Mouse (Mus musculus) heart, embryonic 15.5 days (tissue): Measurements from ENCODE around the gene Ptges3l. TPM values are rescaled to one million over a fixed set of nuclear protein-coding genes. Genes with fewer than 3 reads are reported as not detected.
"Not testable (repeated sequence)": the region's sequence is repeated elsewhere in the genome, so short reads cannot be mapped to it uniquely, and the experiment has no call there.

ENCODE experiments used
- ATAC-seq: fragments of 200-750 bp; cut with Nextera tagmentation; replicated peaks from 2 replicates; pipeline ENCODE4 v1.8.0; 2017; ENCODE audit warnings: low read depth, moderate TSS enrichment; ENCODE audit not compliant: insufficient number of reproducible peaks, insufficient read depth, low FRiP score
- H3K27ac ChIP-seq: fragments of 300-500 bp; sonication (generic); 2 replicates; pipeline ENCODE4 v1.5.1; 2015; ENCODE audit warnings: mild to moderate bottlenecking, inconsistent platforms
- H3K27me3 ChIP-seq: fragments of 300-500 bp; sonication (generic); 2 replicates; pipeline ENCODE4 v1.6.1; 2015; ENCODE audit warnings: inconsistent platforms
- H3K36me3 ChIP-seq: fragments of 300-500 bp; sonication (generic); 2 replicates; pipeline ENCODE4 v1.6.1; 2015; ENCODE audit warnings: mild to moderate bottlenecking, inconsistent platforms
- H3K4me1 ChIP-seq: fragments of 300-500 bp; sonication (generic); replicated peaks from 2 replicates; pipeline ENCODE4 v1.6.1; 2015; ENCODE audit warnings: inconsistent platforms
- H3K4me2 ChIP-seq: fragments of 300-500 bp; sonication (generic); 2 replicates; pipeline ENCODE4 v1.6.1; 2015; ENCODE audit warnings: inconsistent platforms, mild to moderate bottlenecking, moderate library complexity
- H3K4me3 ChIP-seq: fragments of 300-500 bp; sonication (generic); 2 replicates; pipeline ENCODE4 v1.5.1; 2015; ENCODE audit warnings: mild to moderate bottlenecking, inconsistent platforms
- H3K9ac ChIP-seq: fragments of 300-500 bp; sonication (generic); 2 replicates; pipeline ENCODE4 v1.6.1; 2015; ENCODE audit warnings: mild to moderate bottlenecking, inconsistent platforms
- H3K9me3 ChIP-seq: fragments of 300-500 bp; sonication (generic); replicated peaks from 2 replicates; pipeline ENCODE4 v1.6.1; 2016; ENCODE audit warnings: inconsistent platforms
- WGBS: fragments of 180-500 bp; shearing (Covaris S2); methylation state at CpG from one replicate; pipeline ENCODE4 v1.1.7; 2015; ENCODE audit warnings: mixed read lengths; 5-methylcytosine and 5-hydroxymethylcytosine counted together
- polyA plus RNA-seq: library from polyadenylated mRNA; unstranded; fragments of >200 nt; fragmentation: Nextera tagmentation; extraction: Ambion mirVana; gene quantifications from 2 replicates; pipeline ENCODE4 v1.2.1, GENCODE M21; 2015

Gene Ptges3l
- polyA plus RNA-seq, 1 experiment from 2014 or later: 81.5 TPM

GRCm38 (mm10) chr11:101442127-101442693 is 17.1 kb upstream of the Ptges3l start, which contains the start of gene Rpl27:
TSS of gene Rpl27 (plus strand) at chr11:101442298.
- Histone ChIP-seq H3K9me3 (no peaks in the 10 kb centered on the region), H3K27ac (peak within 1 kb of the TSS; percentile 88), H3K27me3 (no peaks in the 10 kb centered on the region), H3K36me3 (peaks cover 20% of the 10 kb centered on the region), H3K4me2 (peak within 1 kb of the TSS; percentile 74), H3K9ac (peak within 1 kb of the TSS; percentile 94), H3K4me1 (peaks cover 19% of the 10 kb centered on the region), H3K4me3 (peak within 1 kb of the TSS; percentile 91)
- WGBS: under 1% methylated on average over 42 of the region's 42 CpGs
- ATAC-seq: peak; percentile 99

DNA sequence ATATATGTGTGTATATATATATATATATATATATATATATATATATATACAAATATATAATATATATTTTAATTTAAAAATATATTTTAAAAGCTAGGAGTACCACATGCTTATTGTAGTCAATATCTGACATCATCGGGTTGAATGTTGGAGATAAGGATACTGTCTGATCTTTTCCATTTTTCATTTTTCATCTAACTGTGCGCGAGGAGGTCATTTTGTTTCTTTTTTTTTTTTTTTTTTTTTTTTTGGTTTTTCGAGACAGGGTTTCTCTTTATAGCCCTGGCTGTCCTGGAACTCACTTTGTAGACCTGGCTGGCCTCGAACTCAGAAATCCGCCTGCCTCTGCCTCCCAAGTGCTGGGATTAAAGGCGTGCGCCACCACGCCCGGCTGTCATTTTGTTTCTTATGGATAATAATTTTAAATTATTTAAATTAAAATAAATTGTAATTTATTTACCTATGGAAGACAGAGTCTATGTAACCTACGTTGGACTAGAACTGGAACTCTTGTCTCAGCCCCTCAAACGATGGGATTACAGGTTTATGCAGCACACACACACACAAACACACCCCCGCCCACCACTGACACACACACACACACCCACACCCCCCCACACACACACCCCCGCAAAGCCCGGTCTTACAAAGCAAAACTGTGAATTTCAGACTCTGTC is 16.5 kb upstream of the Ptges3l start:
- H3K27ac ChIP-seq, H3K9ac ChIP-seq: not testable (repeated sequence)
- 38% methylated on average over 15 of the region's 15 CpGs for WGBS

DNA sequence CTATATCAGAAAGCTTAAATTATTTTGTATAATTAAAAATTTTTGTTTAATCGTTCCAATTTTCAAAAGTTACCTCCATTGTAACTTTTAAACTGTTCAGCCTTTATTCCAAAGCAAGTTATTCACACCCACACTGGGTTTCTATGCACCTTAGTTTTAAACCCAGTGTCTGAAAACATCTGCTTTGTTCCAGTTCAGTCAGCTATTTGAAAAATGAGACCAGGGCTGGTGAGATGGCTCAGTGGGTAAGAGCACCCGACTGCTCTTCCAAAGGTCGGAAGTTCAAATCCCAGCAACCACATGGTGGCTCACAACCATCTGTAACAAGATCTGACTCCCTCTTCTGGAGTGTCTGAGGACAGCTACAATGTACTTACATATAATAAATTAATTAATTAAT is 12.9 kb upstream of the Ptges3l start:
- peaks cover 23% of the 10 kb centered on the region for H3K36me3 ChIP-seq
- H3K4me3 ChIP-seq, H3K9ac ChIP-seq, H3K27ac ChIP-seq, H3K4me1 ChIP-seq, H3K27me3 ChIP-seq, H3K9me3 ChIP-seq, ATAC-seq, H3K4me2 ChIP-seq: not testable (repeated sequence)
- 54% methylated on average over 3 of the region's 3 CpGs for WGBS

More for the DNA sequence above, 16.5 kb upstream of the Ptges3l start:
- Histone ChIP-seq H3K36me3 (peaks cover 20% of the 10 kb centered on the region), H3K4me3 (peak overlapping the region; percentile 91), H3K4me2 (peak overlapping the region; percentile 61), H3K4me1 (peaks cover 19% of the 10 kb centered on the region)
- not testable (repeated sequence) for ATAC-seq, H3K27me3 ChIP-seq, H3K9me3 ChIP-seq

GRCm38 (mm10) chr11:101436916-101437315 is 11.8 kb upstream of the Ptges3l start:
- H3K27me3 ChIP-seq: no peaks in the 10 kb centered on the region
- WGBS: 82% methylated on average over 4 of the region's 4 CpGs
- no peak overlapping the region for H3K4me3 ChIP-seq
- ATAC-seq: no peak
- no peaks in the 10 kb centered on the region for H3K9me3 ChIP-seq
- H3K36me3 ChIP-seq: peaks cover 30% of the 10 kb centered on the region
- no peak overlapping the region for H3K27ac ChIP-seq
- H3K4me1 ChIP-seq: no peaks in the 10 kb centered on the region
- H3K4me2 ChIP-seq: no peak overlapping the region
- no peak overlapping the region for H3K9ac ChIP-seq

DNA sequence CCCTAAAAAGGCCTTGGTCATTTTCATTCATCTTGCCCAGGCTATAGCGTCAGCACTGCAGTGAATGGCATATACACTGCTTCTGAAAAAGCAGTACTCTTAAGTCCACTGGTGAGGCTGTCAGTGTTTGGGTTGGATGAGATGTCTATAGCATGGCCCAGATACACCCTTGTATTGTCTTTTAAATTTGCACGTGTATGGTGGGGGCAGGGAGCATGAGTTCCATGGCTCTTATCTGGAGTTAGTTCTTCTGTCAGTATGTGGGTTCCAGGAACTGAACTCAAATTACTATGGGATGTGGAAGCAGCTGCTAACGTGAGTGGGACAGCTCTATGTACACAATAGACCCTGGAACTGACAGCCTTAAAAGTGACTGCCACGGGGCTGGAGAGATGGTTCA is 10.7 kb upstream of the Ptges3l start:
- peaks cover 41% of the 10 kb centered on the region for H3K36me3 ChIP-seq
- no peak overlapping the region for H3K4me3 ChIP-seq
- H3K4me1 ChIP-seq: no peaks in the 10 kb centered on the region
- ATAC-seq: no peak
- H3K4me2 ChIP-seq: no peak overlapping the region
- H3K27ac ChIP-seq: no peak overlapping the region
- no peak overlapping the region for H3K9ac ChIP-seq
- no peaks in the 10 kb centered on the region for H3K27me3 ChIP-seq
- no peaks in the 10 kb centered on the region for H3K9me3 ChIP-seq
- 78% methylated on average over 4 of the region's 4 CpGs for WGBS

- Histone ChIP-seq H3K4me1 (no peaks in the 10 kb centered on the region), H3K9ac (no peak overlapping the region)
These were observed 8.3 kb upstream of the Ptges3l start for GRCm38 (mm10) chr11:101433396-101433795.

GRCm38 (mm10) chr11:101431327-101431726 is 6.2 kb upstream of the Ptges3l start:
- 89% methylated on average over 9 of the region's 9 CpGs for WGBS
- Histone ChIP-seq H3K4me2 (no peak overlapping the region), H3K4me3 (no peak overlapping the region), H3K9me3 (no peaks in the 10 kb centered on the region), H3K27me3 (no peaks in the 10 kb centered on the region), H3K9ac (no peak overlapping the region), H3K27ac (no peak overlapping the region), H3K4me1 (peaks cover 6% of the 10 kb centered on the region), H3K36me3 (peaks cover 58% of the 10 kb centered on the region)
- no peak for ATAC-seq

More at GRCm38 (mm10) chr11:101433396-101433795, 8.3 kb upstream of the Ptges3l start:
- Histone ChIP-seq H3K27ac (no peak overlapping the region), H3K4me2 (no peak overlapping the region), H3K36me3 (peaks cover 58% of the 10 kb centered on the region), H3K27me3 (no peaks in the 10 kb centered on the region), H3K9me3 (no peaks in the 10 kb centered on the region), H3K4me3 (no peak overlapping the region)
- 82% methylated on average over 13 of the region's 13 CpGs for WGBS
- ATAC-seq: no peak

DNA sequence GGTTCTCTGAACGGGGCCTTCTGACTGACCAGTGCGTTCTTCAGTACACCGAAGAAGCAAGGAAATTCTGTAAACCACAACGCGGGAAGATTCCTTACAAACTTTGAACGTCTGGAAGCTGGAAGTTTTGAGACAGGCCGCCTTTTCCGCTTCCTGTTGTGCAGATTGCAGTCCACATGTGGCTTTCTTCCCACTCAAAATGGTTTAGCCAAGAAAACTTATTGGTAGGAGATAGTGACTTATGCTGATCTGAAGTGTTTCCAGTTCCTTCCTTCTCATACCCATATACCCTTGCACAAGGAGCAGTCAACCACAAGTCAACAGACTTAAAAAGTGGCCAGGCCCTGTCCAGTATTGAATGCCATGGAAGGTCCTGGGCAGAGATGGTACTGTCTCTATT is 1.0 kb upstream of the Ptges3l start:
- peaks cover 25% of the 10 kb centered on the region for H3K36me3 ChIP-seq
- ATAC-seq: no peak
- H3K4me1 ChIP-seq: peaks cover 23% of the 10 kb centered on the region
- H3K27me3 ChIP-seq: no peaks in the 10 kb centered on the region
- WGBS: 56% methylated on average over 8 of the region's 8 CpGs
- H3K4me2 ChIP-seq: peak overlapping the region; percentile 83
- H3K4me3 ChIP-seq: peak overlapping the region; percentile 98
- H3K9me3 ChIP-seq: no peaks in the 10 kb centered on the region
- no peak overlapping the region for H3K27ac ChIP-seq
- peak overlapping the region; percentile 91 for H3K9ac ChIP-seq

DNA sequence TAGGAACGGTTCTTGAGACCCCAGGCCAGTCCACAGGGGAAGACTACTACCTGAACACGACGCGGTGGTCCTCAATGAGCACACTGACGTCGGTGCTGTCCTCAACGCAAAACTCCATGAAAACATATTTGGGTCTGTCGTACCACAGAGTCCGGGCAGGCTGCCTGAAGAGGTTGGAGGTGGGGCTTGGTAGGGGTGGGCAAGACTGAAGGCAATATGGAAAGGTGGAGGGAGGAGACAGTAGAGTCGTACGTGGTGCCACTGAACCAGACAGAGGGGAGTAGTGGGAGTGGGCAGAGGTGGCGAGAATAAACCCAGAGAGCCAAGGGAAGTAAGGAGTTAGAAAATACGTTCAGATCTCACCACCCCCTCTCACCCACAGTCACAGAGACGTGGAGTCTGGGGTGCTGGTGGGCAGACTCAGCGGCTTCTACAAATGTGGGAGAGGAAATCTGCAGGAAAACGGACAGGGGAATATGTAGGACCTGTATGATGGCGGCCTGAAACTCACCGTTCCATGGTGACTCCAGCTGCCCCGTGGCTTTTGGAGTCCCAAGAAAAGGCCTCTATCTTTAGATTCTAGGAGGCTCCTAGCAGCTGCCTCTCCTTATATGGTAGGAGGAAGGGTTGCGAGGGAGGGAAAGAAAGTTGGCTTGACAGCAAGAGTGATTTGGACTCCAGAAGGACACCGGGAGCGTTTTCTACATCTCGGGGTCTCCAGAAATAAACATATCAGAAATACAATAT is 855 bp downstream of the Ptges3l start, which contains the start of gene Gm27029:
Gene Gm27029, minus strand, starts transcription at position 692 of the 747 bp plus-strand sequence.
- no peaks in the 10 kb centered on the region for H3K27me3 ChIP-seq
- peak within 1 kb of the TSS; percentile 91 for H3K9ac ChIP-seq
- no peaks in the 10 kb centered on the region for H3K9me3 ChIP-seq
- 2% methylated on average over 23 of the region's 23 CpGs for WGBS
- peaks cover 9% of the 10 kb centered on the region; the same call in 1 of the 2 replicates for H3K36me3 ChIP-seq
- peak within 1 kb of the TSS; percentile 98 for H3K4me3 ChIP-seq
- peak within 1 kb of the TSS; percentile 97 for H3K27ac ChIP-seq
- peak within 1 kb of the TSS; percentile 83 for H3K4me2 ChIP-seq
- H3K4me1 ChIP-seq: peaks cover 23% of the 10 kb centered on the region
- peak; percentile 77 for ATAC-seq

DNA sequence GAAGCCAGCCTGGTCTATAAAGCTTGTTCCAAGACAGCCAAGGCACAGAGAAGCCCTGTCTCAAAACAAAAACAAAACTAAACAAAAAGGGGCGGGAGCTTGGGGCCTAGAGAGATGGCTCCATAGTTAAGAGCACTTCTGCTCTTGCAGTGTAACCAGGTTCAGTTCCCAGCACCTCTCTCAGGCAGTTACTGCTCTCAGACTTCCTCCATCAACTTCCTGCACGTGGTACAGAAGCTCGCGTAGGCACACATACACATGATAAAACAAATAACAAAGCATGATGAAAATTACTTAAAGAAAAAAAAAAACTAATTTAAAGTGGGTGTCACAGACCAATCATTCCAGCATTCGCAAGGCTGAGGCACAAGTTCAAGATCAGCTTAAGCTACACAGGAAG is 5.0 kb downstream of the Ptges3l start:
- peaks cover 16% of the 10 kb centered on the region for H3K4me1 ChIP-seq
- 85% methylated on average over 5 of the region's 5 CpGs for WGBS
- no peaks in the 10 kb centered on the region for H3K9me3 ChIP-seq
- no peak for ATAC-seq
- no peak overlapping the region for H3K9ac ChIP-seq
- H3K4me3 ChIP-seq: no peak overlapping the region
- no peak overlapping the region for H3K27ac ChIP-seq
- no peaks in the 10 kb centered on the region for H3K27me3 ChIP-seq
- peaks cover 12% of the 10 kb centered on the region; the same call in 1 of the 2 replicates for H3K36me3 ChIP-seq
- no peak overlapping the region for H3K4me2 ChIP-seq

- Histone ChIP-seq H3K4me2 (no peak overlapping the region), H3K27ac (no peak overlapping the region), H3K9ac (no peak overlapping the region), H3K36me3 (peaks cover 12% of the 10 kb centered on the region; the same call in 1 of the 2 replicates), H3K9me3 (no peaks in the 10 kb centered on the region), H3K4me1 (peaks cover 16% of the 10 kb centered on the region), H3K4me3 (no peak overlapping the region), H3K27me3 (no peaks in the 10 kb centered on the region)
- 46% methylated on average over 3 of the region's 3 CpGs for WGBS
- ATAC-seq: no peak
These were observed 5.5 kb downstream of the Ptges3l start for GRCm38 (mm10) chr11:101419610-101420009.
